Mouse (Mus musculus): Measurements from ENCODE around the gene Tmem232. TPM values are rescaled to one million over a fixed set of nuclear protein-coding genes. Genes with fewer than 3 reads are reported as not detected.
A peak's percentile ranks its signal among the peaks of the same experiment; 100 is the strongest.
"Not testable (repeated sequence)": the region's sequence is repeated elsewhere in the genome, so short reads cannot be mapped to it uniquely, and the experiment has no call there.

Gene Tmem232
- total RNA-seq, 2 experiments from 2014 or later = not detected

- peak; percentile 16 to 23 for DNase-seq
- intact Hi-C loops (cut with DNase I) = loop anchor here (1.0 to 5.0 kb wide), 3 partner anchors 181 to 755 kb away; no protein-coding TSS in a partner anchor
Observed at GRCm38 (mm10) chr17:65252160-65252559, 288.4 kb downstream of the Tmem232 start.

- no peak for DNase-seq
- intact Hi-C loops (cut with DNase I) = loop anchor here (5.0 kb wide), 2 partner anchors 333 to 753 kb away; no protein-coding TSS in a partner anchor
Observed at GRCm38 (mm10) chr17:65250261-65250660, 290.3 kb downstream of the Tmem232 start.

GRCm38 (mm10) chr17:65243716-65244115 lies 296.9 kb downstream of the Tmem232 start:
- intact Hi-C loops (cut with DNase I) = no loop called here
- no peak for DNase-seq

GRCm38 (mm10) chr17:65225347-65225916 lies 315.1 kb downstream of the Tmem232 start:
- intact Hi-C loops (cut with DNase I) = no loop called here
- no peak for DNase-seq

- DNase-seq; intact Hi-C loops (cut with DNase I): not testable (repeated sequence)
Observed at GRCm38 (mm10) chr17:65221687-65222086, 318.9 kb downstream of the Tmem232 start.

Small RNAs within 50 kb of the gene (microRNA-seq; reads per million reads assigned to microRNA genes)
- gene Gm25731 (ENCODE audit: borderline number of aligned reads in 2 of 2) = 0 reads per million in 2 experiments

Other genes with a start within 250 kb of the Tmem232 start
- 10 to 100 TPM; 76.3 to 86.5 TPM for gene Vapa, start 72.8 kb upstream of the Tmem232 start, total RNA-seq (2021)
- not detected for gene Txndc2, start 101.4 kb upstream of the Tmem232 start, total RNA-seq (2021)
- 10 to 100 TPM; 13.6 to 15.6 TPM for gene Rab31, start 232.0 kb upstream of the Tmem232 start, total RNA-seq (2021)
- gene Ppp4r1, start 241.8 kb upstream of the Tmem232 start, total RNA-seq (2021) = 10 to 100 TPM; 40.8 to 48.8 TPM